Mouse (Mus musculus): ENCODE data around the gene Rit1.

DNA sequence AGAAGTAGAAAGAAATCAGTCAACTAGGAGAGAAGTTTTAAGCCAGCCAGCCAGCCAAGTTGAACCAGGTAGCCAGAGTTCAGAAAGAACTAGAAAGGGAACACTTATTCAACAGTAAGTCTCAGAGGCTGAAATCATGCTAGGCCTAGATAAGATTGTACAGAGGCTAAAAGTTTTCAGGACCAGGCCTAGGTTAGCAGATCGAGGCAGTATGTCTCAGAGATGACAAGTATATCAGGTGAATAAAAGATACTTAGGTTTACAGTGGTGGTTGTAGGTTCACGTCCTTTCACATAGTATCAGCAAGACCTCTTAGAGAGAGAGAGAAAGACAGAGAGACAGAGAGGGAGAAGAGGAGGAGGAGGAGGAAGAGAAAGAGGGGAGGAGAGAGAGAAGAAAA, 32.8 kb upstream of the Rit1 start:
- TF ChIP-seq CTCF (IDR thresholded peaks at IDR 0.05; ENCODE audit: low read depth) (no peak), EP300 (IDR thresholded peaks at IDR 0.05; ENCODE audit: low read depth) (no peak)

Measured in liver, postnatal 0 days (tissue).